Mouse (Mus musculus): ENCODE results near the gene Mgat4c. TPM values are rescaled to one million over a fixed set of nuclear protein-coding genes. Genes with fewer than 3 reads are reported as not detected.

Mgat4c gene
- polyA plus RNA-seq, 1 experiment from 2014 or later, result not detected

- Histone ChIP-seq H3K4me3 (ENCODE audit: low read length) (no peak overlapping the region), H3K9me3 (ENCODE audit: control insufficient read depth, low read length) (no peaks in the 10 kb centered on the region), H3K27me3 (ENCODE audit: control insufficient read depth, insufficient read depth, low read depth, low read length) (no peaks in the 10 kb centered on the region), H3K4me1 (replicated peaks; ENCODE audit: control insufficient read depth, insufficient read depth, low read length) (no peaks in the 10 kb centered on the region), H3K4me2 (ENCODE audit: low read depth, low read length) (no peak overlapping the region), H3K9ac (ENCODE audit: low read length) (no peak overlapping the region), H3K27ac (ENCODE audit: low read length) (no peak overlapping the region), H3K36me3 (ENCODE audit: control insufficient read depth, insufficient read depth, low read length) (no peaks in the 10 kb centered on the region)
- ATAC-seq (ENCODE audit: low read depth), result no peak
- WGBS, result 69% methylated on average over 2 of the region's 2 CpGs
These were observed 117.7 kb downstream of the Mgat4c start for GRCm38 (mm10) chr10:101798831-101799474.

GRCm38 (mm10) chr10:101808768-101809167, 127.5 kb downstream of the Mgat4c start:
- Histone ChIP-seq H3K9me3 (ENCODE audit: control insufficient read depth, low read length) (no peaks in the 10 kb centered on the region), H3K36me3 (ENCODE audit: control insufficient read depth, insufficient read depth, low read length) (no peaks in the 10 kb centered on the region), H3K27ac (ENCODE audit: low read length) (no peak overlapping the region), H3K4me2 (ENCODE audit: low read depth, low read length) (no peak overlapping the region), H3K27me3 (ENCODE audit: control insufficient read depth, insufficient read depth, low read depth, low read length) (no peaks in the 10 kb centered on the region), H3K4me3 (ENCODE audit: low read length) (no peak overlapping the region), H3K9ac (ENCODE audit: low read length) (no peak overlapping the region), H3K4me1 (replicated peaks; ENCODE audit: control insufficient read depth, insufficient read depth, low read length) (no peaks in the 10 kb centered on the region)
- no peak for ATAC-seq (ENCODE audit: low read depth)
- 89% methylated on average over 2 of the region's 2 CpGs for WGBS

- 85% methylated on average over 5 of the region's 5 CpGs for WGBS
- H3K4me1 ChIP-seq (replicated peaks; ENCODE audit: control insufficient read depth, insufficient read depth, low read length), result no peaks in the 10 kb centered on the region
- H3K27ac ChIP-seq (ENCODE audit: low read length), result no peak overlapping the region
- H3K4me3 ChIP-seq (ENCODE audit: low read length), result no peak overlapping the region
- no peak for ATAC-seq (ENCODE audit: low read depth)
- H3K9me3 ChIP-seq (ENCODE audit: control insufficient read depth, low read length), result no peaks in the 10 kb centered on the region
- no peak overlapping the region for H3K9ac ChIP-seq (ENCODE audit: low read length)
- no peaks in the 10 kb centered on the region for H3K36me3 ChIP-seq (ENCODE audit: control insufficient read depth, insufficient read depth, low read length)
- no peak overlapping the region for H3K4me2 ChIP-seq (ENCODE audit: low read depth, low read length)
- H3K27me3 ChIP-seq (ENCODE audit: control insufficient read depth, insufficient read depth, low read depth, low read length), result no peaks in the 10 kb centered on the region
These were observed 135.6 kb downstream of the Mgat4c start for GRCm38 (mm10) chr10:101816902-101817301.

GRCm38 (mm10) chr10:101827944-101828343, 146.7 kb downstream of the Mgat4c start:
- H3K9ac ChIP-seq (ENCODE audit: low read length), result no peak overlapping the region
- WGBS, result 88% methylated on average over 2 of the region's 2 CpGs
- no peak overlapping the region for H3K4me3 ChIP-seq (ENCODE audit: low read length)
- no peak overlapping the region for H3K27ac ChIP-seq (ENCODE audit: low read length)
- no peaks in the 10 kb centered on the region for H3K36me3 ChIP-seq (ENCODE audit: control insufficient read depth, insufficient read depth, low read length)
- H3K9me3 ChIP-seq (ENCODE audit: control insufficient read depth, low read length), result no peaks in the 10 kb centered on the region
- no peak overlapping the region for H3K4me2 ChIP-seq (ENCODE audit: low read depth, low read length)
- no peaks in the 10 kb centered on the region for H3K4me1 ChIP-seq (replicated peaks; ENCODE audit: control insufficient read depth, insufficient read depth, low read length)
- no peak for ATAC-seq (ENCODE audit: low read depth)
- H3K27me3 ChIP-seq (ENCODE audit: control insufficient read depth, insufficient read depth, low read depth, low read length), result no peaks in the 10 kb centered on the region

GRCm38 (mm10) chr10:101856115-101856514, 174.8 kb downstream of the Mgat4c start:
- ATAC-seq (ENCODE audit: low read depth), result no peak
- Histone ChIP-seq H3K4me3 (ENCODE audit: low read length) (no peak overlapping the region), H3K4me1 (replicated peaks; ENCODE audit: control insufficient read depth, insufficient read depth, low read length) (no peaks in the 10 kb centered on the region), H3K36me3 (ENCODE audit: control insufficient read depth, insufficient read depth, low read length) (no peaks in the 10 kb centered on the region), H3K9ac (ENCODE audit: low read length) (no peak overlapping the region), H3K4me2 (ENCODE audit: low read depth, low read length) (no peak overlapping the region), H3K9me3 (ENCODE audit: control insufficient read depth, low read length) (no peaks in the 10 kb centered on the region), H3K27me3 (ENCODE audit: control insufficient read depth, insufficient read depth, low read depth, low read length) (no peaks in the 10 kb centered on the region), H3K27ac (ENCODE audit: low read length) (no peak overlapping the region)
- 81% methylated on average over 2 of the region's 2 CpGs for WGBS

GRCm38 (mm10) chr10:101889866-101890265, 208.6 kb downstream of the Mgat4c start:
- Histone ChIP-seq H3K9me3 (ENCODE audit: control insufficient read depth, low read length) (no peaks in the 10 kb centered on the region), H3K27me3 (ENCODE audit: control insufficient read depth, insufficient read depth, low read depth, low read length) (no peaks in the 10 kb centered on the region), H3K4me3 (ENCODE audit: low read length) (no peak overlapping the region), H3K27ac (ENCODE audit: low read length) (no peak overlapping the region), H3K4me2 (ENCODE audit: low read depth, low read length) (no peak overlapping the region), H3K4me1 (replicated peaks; ENCODE audit: control insufficient read depth, insufficient read depth, low read length) (no peaks in the 10 kb centered on the region), H3K9ac (ENCODE audit: low read length) (no peak overlapping the region), H3K36me3 (ENCODE audit: control insufficient read depth, insufficient read depth, low read length) (no peaks in the 10 kb centered on the region)
- 73% methylated on average over 1 of the region's 1 CpGs for WGBS
- ATAC-seq (ENCODE audit: low read depth), result no peak

GRCm38 (mm10) chr10:101917328-101917814, 236.1 kb downstream of the Mgat4c start:
- ATAC-seq (ENCODE audit: low read depth), result no peak
- no peaks in the 10 kb centered on the region for H3K27me3 ChIP-seq (ENCODE audit: control insufficient read depth, insufficient read depth, low read depth, low read length)
- no peak overlapping the region for H3K4me3 ChIP-seq (ENCODE audit: low read length)
- H3K9ac ChIP-seq (ENCODE audit: low read length), result no peak overlapping the region
- H3K4me1 ChIP-seq (replicated peaks; ENCODE audit: control insufficient read depth, insufficient read depth, low read length), result no peaks in the 10 kb centered on the region
- no peaks in the 10 kb centered on the region for H3K9me3 ChIP-seq (ENCODE audit: control insufficient read depth, low read length)
- H3K36me3 ChIP-seq (ENCODE audit: control insufficient read depth, insufficient read depth, low read length), result no peaks in the 10 kb centered on the region
- H3K4me2 ChIP-seq (ENCODE audit: low read depth, low read length), result no peak overlapping the region
- no peak overlapping the region for H3K27ac ChIP-seq (ENCODE audit: low read length)

- no peak for ATAC-seq (ENCODE audit: low read depth)
- H3K4me3 ChIP-seq (ENCODE audit: low read length), result no peak overlapping the region
- no peaks in the 10 kb centered on the region for H3K36me3 ChIP-seq (ENCODE audit: control insufficient read depth, insufficient read depth, low read length)
- no peaks in the 10 kb centered on the region for H3K4me1 ChIP-seq (replicated peaks; ENCODE audit: control insufficient read depth, insufficient read depth, low read length)
- WGBS, result 81% methylated on average over 4 of the region's 4 CpGs
- no peaks in the 10 kb centered on the region for H3K9me3 ChIP-seq (ENCODE audit: control insufficient read depth, low read length)
- H3K4me2 ChIP-seq (ENCODE audit: low read depth, low read length), result no peak overlapping the region
- H3K9ac ChIP-seq (ENCODE audit: low read length), result no peak overlapping the region
- no peaks in the 10 kb centered on the region for H3K27me3 ChIP-seq (ENCODE audit: control insufficient read depth, insufficient read depth, low read depth, low read length)
- no peak overlapping the region for H3K27ac ChIP-seq (ENCODE audit: low read length)
These were observed 316.3 kb downstream of the Mgat4c start for GRCm38 (mm10) chr10:101997612-101998011.

GRCm38 (mm10) chr10:102042513-102042912, 361.2 kb downstream of the Mgat4c start:
- no peak for ATAC-seq (ENCODE audit: low read depth)
- 73% methylated on average over 2 of the region's 2 CpGs for WGBS
- Histone ChIP-seq H3K9me3 (ENCODE audit: control insufficient read depth, low read length) (no peaks in the 10 kb centered on the region), H3K4me3 (ENCODE audit: low read length) (no peak overlapping the region), H3K4me2 (ENCODE audit: low read depth, low read length) (no peak overlapping the region), H3K27me3 (ENCODE audit: control insufficient read depth, insufficient read depth, low read depth, low read length) (no peaks in the 10 kb centered on the region), H3K4me1 (replicated peaks; ENCODE audit: control insufficient read depth, insufficient read depth, low read length) (no peaks in the 10 kb centered on the region), H3K9ac (ENCODE audit: low read length) (no peak overlapping the region), H3K27ac (ENCODE audit: low read length) (no peak overlapping the region), H3K36me3 (ENCODE audit: control insufficient read depth, insufficient read depth, low read length) (no peaks in the 10 kb centered on the region)

- H3K27me3 ChIP-seq (ENCODE audit: control insufficient read depth, insufficient read depth, low read depth, low read length), result no peaks in the 10 kb centered on the region
- no peak for ATAC-seq (ENCODE audit: low read depth)
- H3K36me3 ChIP-seq (ENCODE audit: control insufficient read depth, insufficient read depth, low read length), result no peaks in the 10 kb centered on the region
These were observed 374.9 kb downstream of the Mgat4c start for GRCm38 (mm10) chr10:102056218-102056617.

More at GRCm38 (mm10) chr10:102056218-102056617, 374.9 kb downstream of the Mgat4c start:
- Histone ChIP-seq H3K4me2 (ENCODE audit: low read depth, low read length) (no peak overlapping the region), H3K4me1 (replicated peaks; ENCODE audit: control insufficient read depth, insufficient read depth, low read length) (no peaks in the 10 kb centered on the region), H3K9ac (ENCODE audit: low read length) (no peak overlapping the region), H3K9me3 (ENCODE audit: control insufficient read depth, low read length) (no peaks in the 10 kb centered on the region), H3K27ac (ENCODE audit: low read length) (no peak overlapping the region), H3K4me3 (ENCODE audit: low read length) (no peak overlapping the region)
- WGBS, result 86% methylated on average over 3 of the region's 3 CpGs

All from lung, embryonic 16.5 days (tissue).